Mouse (Mus musculus) liver, postnatal 0 days (tissue): ENCODE data around the gene Fam83e.

Experiments used
- CTCF ChIP-seq: sonication (generic); IDR thresholded peaks from 2 replicates; pipeline ENCODE4 v1.5.1; 2016; ENCODE audit warnings: antibody characterized with exemption, low read depth
- EP300 ChIP-seq: IDR thresholded peaks from 2 replicates; pipeline ENCODE4 v1.6.1; 2016; ENCODE audit warnings: antibody characterized with exemption, low read depth, mild to moderate bottlenecking

- TF ChIP-seq CTCF (no peak), EP300 (no peak)
Observed at GRCm38 (mm10) chr7:45771101-45771500, 50.1 kb downstream of the Fam83e start.
